ENCODE assay signal across 11 mouse cellular contexts in the genomic region with DNA sequence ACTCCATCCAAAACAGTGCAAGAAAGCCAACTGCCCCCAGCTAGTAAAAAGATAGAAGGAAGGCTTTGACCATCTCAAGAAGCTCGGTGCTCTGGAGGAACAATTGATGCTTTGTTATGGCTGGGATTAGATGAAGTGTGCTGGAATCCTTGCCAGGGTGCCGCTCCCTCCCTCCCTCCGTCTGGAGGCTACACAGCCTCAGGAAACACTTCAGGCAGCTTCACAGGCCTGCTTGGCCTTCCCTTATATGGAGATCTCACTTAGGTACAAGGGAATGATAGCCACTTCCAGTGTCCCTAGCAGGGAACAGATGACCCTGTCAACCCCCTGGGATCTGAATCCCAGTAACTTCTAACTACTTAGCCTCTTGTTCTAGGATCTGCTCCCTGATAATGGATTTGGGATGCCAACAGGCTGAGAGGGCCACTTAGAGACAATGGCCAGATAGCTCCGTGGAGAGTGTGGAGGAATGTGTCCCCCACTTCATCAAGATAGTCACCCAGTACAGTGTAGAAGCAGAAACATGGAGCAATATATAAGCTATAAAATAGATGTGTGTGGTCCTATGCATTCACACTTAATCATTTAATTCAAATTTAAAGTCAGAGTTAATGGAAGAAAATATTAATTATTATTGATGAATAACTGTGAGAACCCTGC. TPM values are rescaled to one million over a fixed set of nuclear protein-coding genes. Genes with fewer than 3 reads are reported as not detected.
DNase-seq lines count a peak whose midpoint lies in the region; ATAC-seq and TF ChIP-seq lines count a peak whose summit lies in the region.
"Had no signal": no experiment of that assay in that cellular context is flagged by ENCODE, and none has a peak within 500 bp of the region (broad histone marks: within the 10 kb centered on the region; RNA-seq: fewer than 3 reads in every experiment).

No protein-coding gene starts in this region.

- peak overlapping the region; percentile 66 for H3K27ac ChIP-seq in intestine, embryonic 14.5 days (ENCODE audit: low read depth)
- H3K27ac ChIP-seq in intestine, postnatal 0 days (ENCODE audit: low read depth, low read length), result no peak overlapping the region
- H3K27ac ChIP-seq in heart, embryonic 16.5 days (ENCODE audit: low read length), result peak overlapping the region; percentile 79
- H3K27ac ChIP-seq in liver, embryonic 12.5 days, result no peak overlapping the region
- H3K27ac ChIP-seq in kidney, embryonic 14.5 days (ENCODE audit: low read depth, low read length), result no peak overlapping the region
- H3K27ac ChIP-seq: liver, embryonic 15.5 days had no signal

- no peaks in the 10 kb centered on the region for H3K9me3 ChIP-seq in intestine, embryonic 14.5 days (ENCODE audit: control insufficient read depth, low read length)
- no peaks in the 10 kb centered on the region for H3K9me3 ChIP-seq in intestine, postnatal 0 days (ENCODE audit: control insufficient read depth)
- no peaks in the 10 kb centered on the region for H3K9me3 ChIP-seq in heart, embryonic 16.5 days (replicated peaks; ENCODE audit: control insufficient read depth, low read length)
- no peaks in the 10 kb centered on the region for H3K9me3 ChIP-seq in liver, embryonic 12.5 days (replicated peaks)
- H3K9me3 ChIP-seq in kidney, embryonic 14.5 days (ENCODE audit: control insufficient read depth, low read length), result no peaks in the 10 kb centered on the region
- H3K9me3 ChIP-seq: liver, embryonic 15.5 days had no signal

- no peak overlapping the region for H3K4me2 ChIP-seq in intestine, embryonic 14.5 days (ENCODE audit: low read length)
- no peak overlapping the region for H3K4me2 ChIP-seq in intestine, postnatal 0 days (replicated peaks; ENCODE audit: low read depth)
- H3K4me2 ChIP-seq in heart, embryonic 16.5 days (ENCODE audit: low read depth, low read length), result no peak overlapping the region
- no peak overlapping the region for H3K4me2 ChIP-seq in liver, embryonic 12.5 days
- no peak overlapping the region for H3K4me2 ChIP-seq in kidney, embryonic 14.5 days (replicated peaks; ENCODE audit: low read depth, low read length)
- H3K4me2 ChIP-seq: liver, embryonic 15.5 days had no signal

- 14% methylated on average over 4 of the region's 4 CpGs for WGBS in intestine, embryonic 14.5 days
- 21% methylated on average over 4 of the region's 4 CpGs for WGBS in intestine, postnatal 0 days
- 9% methylated on average over 4 of the region's 4 CpGs for WGBS in heart, embryonic 16.5 days
- 21% methylated on average over 4 of the region's 4 CpGs for WGBS in liver, embryonic 12.5 days (ENCODE audit: insufficient replicate concordance)
- WGBS in kidney, embryonic 14.5 days, result 31% methylated on average over 4 of the region's 4 CpGs

- DNase-seq in intestine, embryonic 14.5 days (ENCODE audit: low spot score), result peak; percentile 65
- DNase-seq in ZHBTc4 (ENCODE audit: low read depth, low spot score), result peak; percentile 68
- DNase-seq in lung, postnatal 36 days, result peak; percentile 29
- no peak for DNase-seq in right cerebral cortex, postnatal 25 days
- DNase-seq: adrenal gland, postnatal 10 days; thymus, postnatal 25 days had no signal

- peak; percentile 75; the same call in 1 of the 2 replicates for ATAC-seq in intestine, embryonic 14.5 days (replicated peaks; ENCODE audit: low FRiP score, low TSS enrichment, low read depth)
- ATAC-seq in intestine, postnatal 0 days, result no peak
- peak; percentile 82 for ATAC-seq in heart, embryonic 16.5 days (replicated peaks; ENCODE audit: extremely low read depth, insufficient read depth, low FRiP score)
- ATAC-seq in liver, embryonic 12.5 days, result no peak
- ATAC-seq in kidney, embryonic 14.5 days (ENCODE audit: low FRiP score, low TSS enrichment), result no peak

- no peaks in the 10 kb centered on the region for H3K27me3 ChIP-seq in intestine, embryonic 14.5 days (replicated peaks; ENCODE audit: control insufficient read depth, insufficient read depth, low read length)
- no peaks in the 10 kb centered on the region for H3K27me3 ChIP-seq in intestine, postnatal 0 days (replicated peaks; ENCODE audit: control insufficient read depth, insufficient read depth, low read length)
- no peaks in the 10 kb centered on the region for H3K27me3 ChIP-seq in heart, embryonic 16.5 days (ENCODE audit: control insufficient read depth, insufficient read depth, low read length)
- no peaks in the 10 kb centered on the region for H3K27me3 ChIP-seq in liver, embryonic 12.5 days (replicated peaks)
- H3K27me3 ChIP-seq in kidney, embryonic 14.5 days (ENCODE audit: control insufficient read depth, insufficient read depth, low read length), result no peaks in the 10 kb centered on the region
- H3K27me3 ChIP-seq: liver, embryonic 15.5 days had no signal

- H3K9ac ChIP-seq in intestine, embryonic 14.5 days (ENCODE audit: low read length), result no peak overlapping the region
- no peak overlapping the region for H3K9ac ChIP-seq in intestine, postnatal 0 days (ENCODE audit: low read depth, low read length)
- no peak overlapping the region for H3K9ac ChIP-seq in heart, embryonic 16.5 days (ENCODE audit: low read length)
- no peak overlapping the region for H3K9ac ChIP-seq in liver, embryonic 12.5 days
- H3K9ac ChIP-seq in kidney, embryonic 14.5 days (ENCODE audit: low read depth, low read length), result no peak overlapping the region
- H3K9ac ChIP-seq: liver, embryonic 15.5 days had no signal

- TF ChIP-seq CTCF in intestine, postnatal 0 days (IDR thresholded peaks at IDR 0.05; ENCODE audit: low read depth), result no peak

- H3K4me1 ChIP-seq in intestine, embryonic 14.5 days (replicated peaks; ENCODE audit: control insufficient read depth, insufficient read depth, low read length), result peaks cover 10% of the 10 kb centered on the region
- H3K4me1 ChIP-seq in intestine, postnatal 0 days (replicated peaks; ENCODE audit: control insufficient read depth, insufficient read depth, low read length), result no peaks in the 10 kb centered on the region
- peaks cover 24% of the 10 kb centered on the region for H3K4me1 ChIP-seq in heart, embryonic 16.5 days (ENCODE audit: control insufficient read depth, insufficient read depth, low read length)
- no peaks in the 10 kb centered on the region for H3K4me1 ChIP-seq in liver, embryonic 12.5 days
- H3K4me1 ChIP-seq in kidney, embryonic 14.5 days (ENCODE audit: control insufficient read depth, insufficient read depth, low read length), result no peaks in the 10 kb centered on the region
- H3K4me1 ChIP-seq: liver, embryonic 15.5 days had no signal

- H3K36me3 ChIP-seq in intestine, embryonic 14.5 days (ENCODE audit: control insufficient read depth, insufficient read depth, low read length), result no peaks in the 10 kb centered on the region
- no peaks in the 10 kb centered on the region for H3K36me3 ChIP-seq in intestine, postnatal 0 days (ENCODE audit: control insufficient read depth, insufficient read depth)
- H3K36me3 ChIP-seq in heart, embryonic 16.5 days (ENCODE audit: control insufficient read depth, insufficient read depth), result no peaks in the 10 kb centered on the region
- no peaks in the 10 kb centered on the region for H3K36me3 ChIP-seq in liver, embryonic 12.5 days
- H3K36me3 ChIP-seq in kidney, embryonic 14.5 days (ENCODE audit: control insufficient read depth, insufficient read depth, low read length), result no peaks in the 10 kb centered on the region
- H3K36me3 ChIP-seq: liver, embryonic 15.5 days had no signal

- no peak overlapping the region for H3K4me3 ChIP-seq in intestine, embryonic 14.5 days (ENCODE audit: low read depth, low read length)
- no peak overlapping the region for H3K4me3 ChIP-seq in intestine, postnatal 0 days (ENCODE audit: low read depth, low read length)
- H3K4me3 ChIP-seq in heart, embryonic 16.5 days (ENCODE audit: low read length), result no peak overlapping the region
- H3K4me3 ChIP-seq in liver, embryonic 12.5 days, result no peak overlapping the region
- no peak overlapping the region for H3K4me3 ChIP-seq in kidney, embryonic 14.5 days (ENCODE audit: low read length)
- H3K4me3 ChIP-seq: liver, embryonic 15.5 days had no signal

RNA-seq across cellular contexts. Expression of a gene that starts 29.8 kb away (rescaled TPM):
- 28.4 and 32.6 TPM in 2 replicates for polyA plus RNA-seq in intestine, embryonic 14.5 days (2014; fragmentation: Nextera tagmentation; extraction: Ambion mirVana)
- 8.5 and 8.6 TPM in 2 replicates for polyA plus RNA-seq in intestine, postnatal 0 days (2015; fragmentation: Nextera tagmentation; extraction: Ambion mirVana)
- 57.5 and 60.2 TPM in 2 replicates for polyA plus RNA-seq in heart, embryonic 16.5 days (2015; fragmentation: Nextera tagmentation; extraction: Ambion mirVana)
- polyA plus RNA-seq in liver, embryonic 12.5 days (2016; fragmentation: Nextera tagmentation; extraction: Ambion mirVana), result 1.9 and 2.1 TPM in 2 replicates
- polyA plus RNA-seq in kidney, embryonic 14.5 days (2014; fragmentation: Nextera tagmentation; extraction: Ambion mirVana), result 5.7 and 18.7 TPM in 2 replicates

Comparison
In these comparisons a context has a peak if more than half of its experiments do, and no peak if none do; other contexts are left out.
1. ATAC-seq: peak in intestine, embryonic 14.5 days (single experiment) and heart, embryonic 16.5 days (single experiment); none in intestine, postnatal 0 days (single experiment), liver, embryonic 12.5 days (single experiment) and kidney, embryonic 14.5 days (single experiment).
2. H3K27ac ChIP-seq: peak in intestine, embryonic 14.5 days (single experiment) and heart, embryonic 16.5 days (single experiment); none in intestine, postnatal 0 days (single experiment), liver, embryonic 12.5 days (single experiment) and kidney, embryonic 14.5 days (single experiment).